Mouse (Mus musculus): ENCODE measurements around the gene Cib3. TPM values are rescaled to one million over a fixed set of nuclear protein-coding genes. Genes with fewer than 3 reads are reported as not detected.

The Cib3 gene
- total RNA-seq (2021): not detected
- long read RNA-seq: 0 reads

DNA sequence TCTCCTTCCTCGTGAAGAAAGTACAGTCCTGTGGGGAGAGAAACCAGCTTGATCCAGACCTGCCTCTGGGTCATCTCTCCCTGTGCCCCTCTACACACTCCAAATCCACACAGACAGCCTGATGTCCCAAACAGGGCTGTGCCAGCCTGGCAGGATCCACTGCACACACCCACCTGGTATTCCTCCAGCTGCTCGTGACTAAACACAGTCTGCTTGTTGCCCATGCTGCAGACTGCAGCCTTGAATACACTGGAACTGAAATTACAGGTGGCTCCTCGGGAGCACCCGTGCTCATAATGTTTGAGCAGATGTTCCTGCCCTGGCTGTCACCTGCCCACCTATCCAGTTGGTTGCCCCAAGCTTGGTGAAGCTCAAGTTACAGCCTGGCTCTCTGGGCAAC, at the start of gene Cib3:
Gene Cib3 (minus strand): TSS at position 87 of the 400 bp plus-strand sequence.
- peak in 1 of 2 experiments; percentile 28 for DNase-seq (ENCODE audit: low spot score in 2 of 2)

DNA sequence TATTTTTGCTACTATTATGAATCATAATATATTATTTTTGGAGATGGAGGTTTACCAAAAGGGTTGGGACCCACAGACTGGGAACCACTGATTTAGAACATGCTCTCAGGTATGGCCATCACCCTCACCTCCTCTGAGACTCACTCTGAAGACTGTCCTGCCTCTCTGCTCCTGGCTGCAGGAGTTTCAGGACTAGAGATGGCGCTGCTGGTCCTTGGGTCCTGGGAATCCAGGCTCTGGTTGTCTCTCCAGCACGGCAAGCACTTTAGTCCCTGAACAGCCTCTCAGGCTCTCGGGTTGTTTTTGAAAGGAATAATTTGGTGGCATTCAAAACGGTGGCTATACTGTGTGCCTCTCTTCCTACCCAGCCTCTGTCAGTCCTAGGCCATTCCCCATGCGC, 49.2 kb upstream of the Cib3 start:
- no peak for DNase-seq (ENCODE audit: low spot score in 2 of 2)

DNA sequence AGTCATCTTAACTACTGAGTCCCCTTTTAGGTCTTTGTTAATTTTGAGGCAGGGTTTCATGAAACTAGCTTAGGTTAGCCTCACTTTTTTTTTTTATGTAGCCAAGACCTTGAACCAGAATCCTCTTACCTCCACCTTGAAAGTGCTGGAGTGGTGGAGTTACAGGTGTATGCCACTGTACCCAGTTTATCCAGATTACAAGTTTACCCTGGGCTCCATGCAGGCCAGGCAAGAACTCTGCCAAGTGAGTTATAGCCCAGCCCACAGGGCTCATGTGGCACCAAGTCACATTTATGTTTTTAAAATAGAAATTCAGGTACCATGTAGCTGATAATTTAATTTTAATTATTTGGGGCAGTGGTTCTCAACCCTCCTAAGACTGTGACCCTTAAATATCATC, 48.8 kb upstream of the Cib3 start:
- no peak for DNase-seq (ENCODE audit: low spot score in 2 of 2)

DNA sequence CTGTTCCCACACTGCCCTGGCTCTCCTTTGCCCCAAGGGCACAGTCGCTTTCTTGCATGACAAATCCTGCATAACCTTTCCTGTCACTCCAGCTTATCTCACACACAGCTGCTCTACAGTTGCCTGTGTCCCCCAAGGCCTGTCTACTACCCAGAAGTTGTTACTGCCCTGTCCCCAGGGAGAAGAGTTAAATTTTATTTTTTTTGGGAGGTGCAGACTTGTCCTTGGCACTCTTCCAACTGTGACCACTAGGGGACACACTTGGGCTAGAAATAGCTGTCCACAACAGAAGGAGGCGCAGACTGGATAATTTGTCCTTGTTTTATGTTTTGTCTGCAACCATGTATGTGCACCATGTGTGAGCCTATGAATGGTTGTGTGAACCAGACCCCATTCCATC, 48.4 kb upstream of the Cib3 start:
- peak; percentile 38 to 41 for DNase-seq (ENCODE audit: low spot score in 2 of 2)

DNA sequence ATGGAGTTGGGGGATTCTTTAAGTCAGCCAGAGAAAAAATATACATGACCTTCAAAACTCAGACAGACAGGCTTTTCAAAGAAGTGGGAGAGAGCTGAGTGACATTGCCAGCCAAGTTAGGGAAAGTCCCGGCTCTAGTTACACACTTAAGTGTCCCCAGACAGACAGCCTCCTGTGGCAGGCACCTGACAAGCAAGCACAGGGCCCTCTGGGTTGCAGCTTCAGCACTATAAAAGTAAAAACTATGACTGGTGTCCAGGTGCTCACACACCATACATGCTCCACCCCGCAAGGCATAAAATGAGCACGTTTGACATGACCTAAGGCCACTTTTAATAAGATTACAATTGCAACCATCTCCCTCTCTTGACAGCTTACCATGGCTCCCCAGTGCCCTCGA, 47.9 kb upstream of the Cib3 start:
- DNase-seq (ENCODE audit: low spot score in 2 of 2): no peak

DNA sequence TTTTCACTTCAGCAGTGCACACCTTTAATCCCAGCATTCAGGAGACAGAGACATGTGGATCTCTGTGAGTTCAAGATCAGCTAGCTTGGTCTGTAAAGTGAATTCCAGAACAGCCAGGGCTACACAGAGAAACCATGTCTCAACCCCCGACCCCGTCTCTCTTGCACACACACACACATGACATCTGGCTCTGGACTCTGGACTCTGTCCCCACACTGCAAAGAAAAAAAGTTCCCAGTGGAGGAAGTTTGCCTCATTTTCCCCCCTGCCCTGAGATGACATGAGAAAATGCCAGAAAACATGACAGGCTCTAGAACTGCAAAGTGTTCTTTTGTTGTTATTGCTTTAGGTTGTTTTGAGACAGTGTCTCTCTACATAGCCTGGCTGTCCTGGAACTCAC, 47.2 kb upstream of the Cib3 start:
- DNase-seq (ENCODE audit: low spot score in 2 of 2): no peak

DNA sequence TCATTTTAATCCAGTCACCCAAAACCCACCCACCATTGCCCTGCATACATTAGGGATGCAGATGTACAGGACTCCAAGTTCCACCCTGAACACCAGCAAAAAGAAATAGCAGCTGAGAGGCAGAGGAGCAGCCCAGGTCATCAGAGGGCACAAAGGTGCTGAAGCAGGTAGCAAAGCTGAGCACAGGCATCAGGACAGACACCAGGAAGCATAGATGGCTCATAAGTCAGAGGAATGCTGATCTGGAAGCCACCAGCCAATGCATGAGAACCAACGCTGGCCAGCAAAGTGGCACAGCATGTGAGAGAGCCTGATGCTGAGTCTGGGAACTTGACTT, 45.2 kb upstream of the Cib3 start:
- DNase-seq (ENCODE audit: low spot score in 2 of 2): no peak

DNA sequence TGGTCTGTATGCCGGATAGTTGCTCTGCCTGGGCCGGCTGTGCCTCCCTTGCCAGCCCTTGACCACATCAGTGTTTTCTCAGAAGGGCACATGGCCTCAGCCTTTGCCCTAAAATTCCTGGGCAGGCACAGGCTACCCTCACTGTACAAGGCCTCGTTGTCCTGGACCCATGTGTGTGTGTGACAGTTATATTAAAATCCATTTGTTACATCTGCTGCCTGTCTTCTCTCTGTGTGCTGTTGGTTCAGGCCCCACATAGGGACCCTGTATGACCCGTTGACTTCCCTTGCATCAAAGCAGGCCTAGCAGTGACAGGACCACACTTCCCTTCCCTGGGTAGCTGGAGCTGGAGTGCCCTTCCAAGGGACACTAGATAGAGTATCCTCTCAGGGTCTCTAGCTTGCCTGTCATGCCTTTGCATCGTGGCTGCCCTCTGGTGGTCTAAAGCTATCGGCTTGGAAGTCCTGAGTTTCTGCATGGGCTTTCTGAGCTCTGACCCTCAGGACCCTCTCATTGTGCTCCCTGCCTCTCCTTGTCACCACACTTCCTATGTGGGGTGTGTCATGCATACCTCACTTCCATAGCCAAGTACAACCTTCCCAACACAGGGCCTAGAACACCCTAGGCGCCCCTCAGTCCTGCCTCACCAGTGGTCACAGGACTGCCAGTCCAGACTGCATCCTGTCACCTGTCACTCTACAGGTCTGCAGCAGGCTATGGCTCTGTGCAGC, 44.7 kb upstream of the Cib3 start:
- DNase-seq (ENCODE audit: low spot score in 2 of 2): peak; percentile 58 to 67

DNA sequence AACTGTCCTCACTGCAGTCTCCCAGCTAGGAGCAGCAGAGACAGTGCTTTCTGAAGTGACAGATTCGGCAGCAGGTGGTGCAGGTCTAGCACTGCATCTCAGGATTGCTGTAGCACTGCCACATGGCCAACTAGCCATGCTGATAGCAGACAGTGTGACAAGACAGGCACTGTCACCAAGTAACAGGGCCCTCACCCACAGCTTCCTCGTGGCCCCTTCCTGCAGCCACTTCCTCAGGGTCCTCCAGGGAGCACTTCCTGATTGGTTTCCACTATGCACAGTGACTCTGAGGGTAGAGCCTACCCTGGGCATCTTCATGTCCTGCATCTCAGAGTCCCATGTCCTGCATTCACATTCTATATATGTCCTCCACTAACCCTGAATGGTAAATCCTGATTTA, 32.0 kb upstream of the Cib3 start:
- DNase-seq (ENCODE audit: low spot score in 2 of 2): no peak

DNA sequence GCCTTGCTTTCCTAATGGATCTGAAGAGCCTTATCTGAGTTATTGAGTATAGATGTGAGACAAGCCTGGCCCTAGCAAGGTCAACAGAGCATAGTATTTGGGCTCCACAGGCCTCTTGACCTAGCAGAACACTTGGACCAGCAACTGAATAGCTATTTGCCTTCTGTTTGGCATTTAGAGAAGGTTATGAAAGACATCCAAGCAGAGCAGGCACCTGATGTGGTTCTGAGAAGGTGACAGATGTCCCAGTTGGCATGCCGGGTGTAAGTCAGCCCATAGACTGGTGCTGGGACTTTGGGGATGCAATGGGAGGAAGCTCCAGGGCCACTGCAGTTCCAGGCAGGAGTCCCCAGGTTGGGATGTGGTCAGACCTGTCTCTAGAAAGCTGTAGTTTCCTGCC, 29.6 kb upstream of the Cib3 start:
- no peak for DNase-seq (ENCODE audit: low spot score in 2 of 2)

DNA sequence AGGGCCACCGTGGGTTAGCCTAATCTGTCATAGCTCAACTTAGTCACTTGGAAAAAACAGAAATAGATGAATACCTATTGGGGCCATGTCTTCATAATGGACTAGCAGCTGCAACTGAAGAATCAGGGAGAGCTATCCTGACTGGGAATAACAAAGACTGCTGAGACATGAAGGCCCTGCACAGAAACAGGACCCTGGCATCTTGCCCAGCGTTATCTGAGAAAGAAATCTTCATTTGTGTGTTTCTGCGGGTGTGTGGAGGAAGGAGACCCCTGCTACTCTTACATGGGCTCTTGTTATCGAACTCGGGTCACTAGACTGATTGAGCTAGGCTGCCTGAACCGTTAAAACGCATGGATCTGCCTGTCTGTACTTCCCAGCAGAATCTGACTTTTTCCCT, 28.3 kb upstream of the Cib3 start:
- DNase-seq (ENCODE audit: low spot score in 2 of 2): no peak

DNA sequence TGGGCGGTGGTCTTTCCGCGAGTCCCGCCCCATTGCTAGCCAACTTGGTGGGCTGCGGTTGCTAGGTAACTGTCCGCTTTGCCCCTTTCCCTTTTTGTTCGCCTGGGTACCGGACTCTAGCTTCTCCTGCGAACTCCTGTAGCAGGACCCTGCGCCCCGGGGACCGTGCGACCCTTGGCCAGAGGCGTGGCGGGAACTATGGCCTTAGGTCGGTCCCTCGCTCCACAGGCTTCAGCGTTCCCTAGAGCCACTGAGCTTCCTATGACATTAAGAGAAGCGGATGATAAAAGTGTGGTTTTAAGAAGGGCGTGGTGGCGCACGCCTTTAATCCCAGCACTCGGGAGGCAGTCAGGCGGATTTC, 27.7 kb upstream of the Cib3 start:
- DNase-seq (ENCODE audit: low spot score in 2 of 2): no peak

DNA sequence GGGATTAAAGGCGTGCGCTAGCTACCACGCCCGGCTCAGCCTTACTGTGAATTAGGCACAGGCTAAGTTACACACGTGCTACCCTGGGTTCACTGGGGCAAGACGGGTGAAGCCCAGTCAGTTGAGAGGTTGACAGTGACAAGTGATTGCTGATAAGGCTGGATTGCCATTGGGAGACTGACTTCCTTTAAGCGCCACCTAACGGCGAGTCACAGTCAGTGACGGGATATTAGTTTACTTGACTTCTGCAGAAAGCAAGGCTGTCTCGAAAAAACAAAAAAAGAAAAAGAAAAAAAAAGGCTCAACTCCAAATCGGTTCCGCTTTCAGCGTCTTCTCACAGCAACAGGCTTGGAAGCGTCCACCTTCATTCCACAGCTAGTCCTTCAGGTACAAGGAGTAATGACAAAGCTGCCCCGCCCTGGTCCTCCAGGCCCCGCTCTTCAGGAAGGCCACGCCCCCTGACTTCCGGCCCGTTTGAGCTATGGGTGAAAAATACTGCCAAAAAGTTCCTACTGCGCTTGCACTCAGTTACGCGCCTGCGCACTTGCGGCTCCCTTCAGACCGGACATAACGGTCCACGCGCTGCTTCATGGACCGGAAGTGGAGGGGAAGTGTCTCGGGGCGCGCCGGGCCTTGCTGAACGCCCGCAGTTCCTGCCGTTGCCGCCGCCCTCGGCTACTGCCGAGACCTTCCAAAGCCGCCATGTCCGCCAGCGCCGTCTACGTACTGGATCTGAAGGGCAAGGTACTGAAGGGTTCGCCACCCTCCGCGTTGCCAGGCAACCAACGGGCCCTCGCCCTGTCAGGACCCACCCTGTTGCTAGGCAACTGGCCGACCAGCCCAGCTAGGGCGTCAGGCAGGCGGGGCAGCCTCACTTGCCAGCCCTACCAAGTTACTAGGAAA, 27.1 kb upstream of the Cib3 start, which contains the start of gene Ap1m1:
Gene Ap1m1 (plus strand): TSS at position 520 of the 904 bp plus-strand sequence.
- peak; percentile 93 to 97 for DNase-seq (ENCODE audit: low spot score in 2 of 2)

DNA sequence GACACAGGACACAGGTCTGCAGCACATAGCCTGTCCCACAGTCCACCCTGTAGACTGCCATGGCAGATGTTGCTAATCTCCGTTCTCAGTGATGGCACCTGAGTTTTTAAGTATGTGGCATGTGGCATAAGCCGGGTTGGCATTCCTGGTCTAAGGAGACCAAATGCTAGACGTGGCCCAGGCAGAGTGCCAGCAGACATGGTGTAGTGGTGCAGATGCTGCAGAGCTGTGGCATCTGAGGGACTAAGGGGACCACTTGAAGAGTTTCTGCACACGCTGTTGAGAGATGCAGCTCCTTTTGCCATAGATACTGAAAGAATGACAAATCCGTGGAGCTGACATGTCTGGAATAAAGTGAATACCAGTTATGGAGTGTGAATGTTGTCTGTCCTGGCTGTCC, 10.0 kb upstream of the Cib3 start:
- DNase-seq (ENCODE audit: low spot score in 2 of 2): no peak

DNA sequence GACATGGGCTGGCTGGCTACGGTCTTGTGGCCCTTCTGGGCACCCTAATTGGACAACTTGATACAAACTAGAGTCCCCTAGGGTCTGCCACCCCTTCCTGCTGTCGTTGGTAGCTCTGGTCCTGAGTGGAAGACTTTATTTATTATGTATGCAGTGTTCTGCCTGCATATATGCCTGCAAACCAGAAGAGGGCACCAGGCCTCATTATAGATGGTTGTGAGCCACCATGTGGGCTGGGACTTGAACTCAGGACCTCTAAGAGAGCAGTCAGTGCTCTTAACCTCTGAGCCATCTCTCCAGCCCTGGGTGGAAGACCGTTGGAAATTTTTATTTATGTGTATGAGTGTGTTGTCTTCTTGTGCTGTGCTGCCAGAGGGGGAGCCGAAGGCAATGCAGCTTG, 8.1 kb upstream of the Cib3 start:
- DNase-seq (ENCODE audit: low spot score in 2 of 2): no peak

DNA sequence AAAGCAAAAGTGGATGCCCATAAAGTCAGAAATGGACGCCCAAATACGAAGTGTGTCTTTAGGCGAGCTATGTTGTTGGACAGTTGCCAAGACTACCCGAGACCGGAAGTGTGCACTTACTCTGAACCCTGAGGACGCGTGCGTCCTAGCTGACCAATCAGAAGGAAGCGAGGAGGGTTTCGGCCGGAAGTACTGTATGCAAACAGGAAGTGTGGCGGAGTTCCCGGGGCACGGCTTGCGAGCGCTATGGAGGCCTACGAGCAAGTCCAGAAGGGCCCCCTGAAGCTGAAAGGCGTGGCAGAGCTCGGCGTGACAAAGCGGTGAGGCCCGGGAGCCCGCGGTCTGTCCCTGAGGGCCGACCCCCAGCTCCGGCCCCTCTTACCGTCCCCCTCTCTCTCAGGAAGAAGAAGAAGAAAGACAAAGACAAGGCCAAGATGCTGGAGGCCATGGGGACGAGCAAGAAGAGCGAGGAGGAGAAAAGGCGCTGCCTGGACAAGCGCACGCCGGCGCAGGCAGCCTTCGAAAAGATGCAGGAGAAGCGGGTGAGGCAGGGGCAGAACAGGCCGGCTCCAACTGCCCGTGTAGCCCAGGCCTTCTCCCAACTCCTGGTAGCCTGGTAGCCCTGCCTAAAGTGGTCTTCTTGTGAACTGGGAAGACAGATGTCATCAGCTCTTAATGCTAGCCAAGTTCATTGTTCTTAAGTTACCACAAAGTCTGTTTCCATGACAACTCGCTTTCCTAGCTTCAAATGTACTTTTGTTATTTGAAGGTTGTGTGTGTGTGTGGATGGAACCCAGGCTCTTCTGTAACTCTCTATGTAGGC, 7.1 kb upstream of the Cib3 start, which contains the start of gene Fam32a:
Gene Fam32a (plus strand): TSS at position 190 of the 823 bp plus-strand sequence.
- DNase-seq (ENCODE audit: low spot score in 2 of 2): peak; percentile 80 to 82

DNA sequence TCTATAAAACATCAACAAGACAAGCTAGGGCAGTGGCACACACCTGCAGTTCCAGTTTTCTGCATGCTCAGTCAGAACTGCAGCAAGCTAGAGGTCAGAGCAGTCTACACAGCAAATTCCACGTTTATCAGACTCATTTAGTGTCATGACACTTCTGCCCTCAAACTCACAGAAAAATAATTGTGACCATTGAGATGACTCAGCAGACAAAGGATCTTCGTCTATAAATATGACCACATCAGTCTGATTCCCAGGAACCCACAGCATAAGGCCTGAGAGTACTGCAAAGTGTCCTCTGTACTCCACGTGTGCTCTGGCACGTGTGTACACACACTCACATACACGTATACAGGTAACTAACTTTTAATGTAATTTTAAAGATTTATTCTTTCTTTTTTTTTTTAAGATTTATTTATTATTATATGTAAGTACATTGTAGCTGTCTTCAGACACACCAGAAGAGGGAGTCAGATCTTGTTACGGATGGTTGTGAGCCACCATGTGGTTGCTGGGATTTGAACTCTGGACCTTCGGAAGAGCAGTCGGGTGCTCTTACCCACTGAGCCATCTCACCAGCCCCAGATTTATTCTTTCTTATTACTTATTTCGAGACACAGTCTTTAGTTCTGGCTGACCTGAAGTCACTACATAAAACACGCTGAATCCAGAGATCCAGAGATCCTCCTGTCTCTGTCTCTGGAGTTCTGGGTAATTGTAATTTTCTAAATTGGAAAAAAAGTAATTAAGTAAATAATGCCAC, 6.3 kb upstream of the Cib3 start:
- DNase-seq (ENCODE audit: low spot score in 2 of 2): no peak

DNA sequence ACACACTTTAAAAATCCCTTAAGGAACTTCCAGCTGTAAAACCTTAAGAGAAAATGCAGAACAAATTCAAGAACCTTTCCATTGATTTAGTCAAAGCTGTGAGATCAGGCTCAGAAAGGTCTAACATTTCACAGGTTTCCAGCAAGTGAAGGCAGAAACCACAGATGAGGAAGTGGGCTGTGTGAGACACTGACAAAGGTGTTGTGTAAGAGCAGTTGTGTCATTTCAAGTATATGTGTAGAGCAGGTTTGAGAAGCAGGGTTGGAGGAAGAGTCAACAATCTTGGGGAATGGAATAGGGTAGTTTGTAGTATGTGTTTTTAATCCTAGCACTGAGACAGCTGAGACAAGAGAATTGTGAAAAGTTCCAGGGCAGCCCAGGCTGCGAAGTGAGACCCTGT, 3.2 kb upstream of the Cib3 start:
- no peak for DNase-seq (ENCODE audit: low spot score in 2 of 2)

DNA sequence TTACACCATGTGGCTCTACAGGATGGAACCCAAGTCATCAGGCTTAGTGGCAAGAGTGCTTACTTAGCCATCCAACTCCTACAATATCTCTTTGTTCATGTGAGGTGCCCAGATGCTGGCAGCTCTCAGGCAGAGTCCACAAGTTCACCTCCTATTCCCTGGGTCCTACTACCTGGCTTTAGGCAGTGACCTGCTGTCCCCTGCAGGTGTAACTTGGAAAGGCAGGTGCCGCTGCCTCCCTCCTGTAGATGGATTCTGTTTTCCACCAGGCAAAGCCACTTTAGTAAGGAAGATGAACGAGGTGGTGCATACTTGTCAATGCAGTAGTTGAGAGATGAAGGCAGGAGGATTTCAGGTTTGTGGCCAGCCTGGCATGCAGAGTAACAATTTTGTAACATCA, 2.4 kb upstream of the Cib3 start:
- DNase-seq (ENCODE audit: low spot score in 2 of 2): no peak

DNA sequence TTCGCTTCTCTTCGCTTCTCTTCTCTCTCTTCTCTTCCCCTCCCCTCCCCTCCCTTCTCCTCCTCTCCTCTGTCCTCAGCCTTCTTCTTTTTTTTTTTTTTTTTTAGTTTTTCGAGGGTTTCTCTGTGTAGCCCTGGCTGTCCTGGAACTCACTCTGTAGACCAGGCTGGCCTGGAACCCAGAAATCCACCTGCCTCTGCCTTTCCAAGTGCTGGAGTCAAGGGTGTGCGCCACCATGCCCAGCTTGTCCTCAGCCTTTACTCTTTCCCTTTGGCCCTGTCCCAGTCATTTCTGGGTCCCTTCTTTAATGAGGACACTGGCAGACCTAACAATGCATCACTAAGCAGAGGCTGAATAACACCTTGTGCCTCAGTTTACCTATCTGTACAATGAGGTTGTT, 899 bp upstream of the Cib3 start, which contains the start of gene Gm11034:
Gene Gm11034 (minus strand): TSS at position 101 of the 400 bp plus-strand sequence.
- DNase-seq (ENCODE audit: low spot score in 2 of 2): no peak

DNA sequence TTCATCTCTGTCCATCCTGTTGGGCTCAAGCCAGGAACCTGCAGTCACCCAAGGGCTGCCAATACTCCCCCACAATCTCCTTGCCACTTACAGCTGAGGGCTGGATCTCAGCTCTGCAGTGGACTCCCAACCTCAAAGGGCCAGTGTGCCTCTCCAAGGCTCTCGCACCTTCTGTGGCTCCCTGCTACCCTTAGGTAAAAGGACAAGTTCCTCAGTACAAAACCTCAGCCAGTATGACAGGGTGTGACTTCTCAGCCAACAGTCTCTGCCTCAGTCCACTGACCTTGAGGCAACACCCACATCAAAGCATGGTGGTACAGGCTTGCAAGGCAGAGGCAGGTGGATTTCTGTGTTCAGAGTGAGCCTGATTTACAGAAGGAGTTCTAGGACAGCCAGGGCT, 791 bp downstream of the Cib3 start:
- DNase-seq (ENCODE audit: low spot score in 2 of 2): no peak
